Mouse (Mus musculus): Measurements from ENCODE around the gene Zp1.

Zp1 gene

GRCm38 (mm10) chr19:10871328-10871961 is 49.0 kb downstream of the Zp1 start:
- no peak for DNase-seq

GRCm38 (mm10) chr19:10870676-10871075 is 49.8 kb downstream of the Zp1 start:
- no peak for DNase-seq

- no peak for DNase-seq
Measured at GRCm38 (mm10) chr19:10869886-10870527, 50.4 kb downstream of the Zp1 start, which contains the start of gene Tmem132a. Gene Tmem132a, minus strand, starts transcription at chr19:10869940.

GRCm38 (mm10) chr19:10869241-10869885 is 51.1 kb downstream of the Zp1 start:
- DNase-seq: peak; percentile 58

- DNase-seq: no peak
Measured at GRCm38 (mm10) chr19:10868623-10869141, 51.8 kb downstream of the Zp1 start.

- no peak for DNase-seq
Measured at GRCm38 (mm10) chr19:10867946-10868622, 52.3 kb downstream of the Zp1 start.

- no peak for DNase-seq
Measured at GRCm38 (mm10) chr19:10866351-10866750, 54.1 kb downstream of the Zp1 start.
